Mouse (Mus musculus) spleen, postnatal 36 days (tissue): ENCODE measurements around the gene Eif4g2.

Experiments used
- DNase-seq, 2 experiments: peaks; one replicate each; pipeline ENCODE4 v3.0.0; 2022; ENCODE audit warnings: low spot score in 2 of 2, mixed read lengths in 1 of 2

The Eif4g2 gene

GRCm38 (mm10) chr7:111069439-111070166 is 13.2 kb downstream of the Eif4g2 start:
- no peak for DNase-seq

- no peak for DNase-seq
Observed at GRCm38 (mm10) chr7:111068181-111068580, 14.6 kb downstream of the Eif4g2 start.

- DNase-seq: no peak
Observed at GRCm38 (mm10) chr7:111062971-111063370, 19.9 kb downstream of the Eif4g2 start.

- no peak for DNase-seq
Observed at GRCm38 (mm10) chr7:111059527-111059926, 23.3 kb downstream of the Eif4g2 start.

GRCm38 (mm10) chr7:111055984-111056657 is 26.7 kb downstream of the Eif4g2 start:
- no peak for DNase-seq

GRCm38 (mm10) chr7:111055221-111055620 is 27.6 kb downstream of the Eif4g2 start:
- DNase-seq: no peak

- DNase-seq: peak; percentile 46 to 48
Observed at GRCm38 (mm10) chr7:111049652-111050421, 33.0 kb downstream of the Eif4g2 start.

- DNase-seq: no peak
Observed at GRCm38 (mm10) chr7:111048920-111049319, 33.9 kb downstream of the Eif4g2 start.

GRCm38 (mm10) chr7:111029046-111029553 is 53.7 kb downstream of the Eif4g2 start:
- no peak for DNase-seq

- DNase-seq: peak; percentile 88 to 91
Observed at GRCm38 (mm10) chr7:111028281-111029045, 54.4 kb downstream of the Eif4g2 start, which contains the start of gene Ctr9. Gene Ctr9 (plus strand): TSS chr7:111028951.

GRCm38 (mm10) chr7:111024912-111025311 is 57.9 kb downstream of the Eif4g2 start:
- no peak for DNase-seq

GRCm38 (mm10) chr7:111024068-111024594 is 58.7 kb downstream of the Eif4g2 start:
- DNase-seq: no peak

GRCm38 (mm10) chr7:111020814-111021213 is 62.0 kb downstream of the Eif4g2 start:
- DNase-seq: no peak
